Mouse (Mus musculus) stomach, embryonic 16.5 days (tissue): ENCODE data around the gene Ift88. TPM values are rescaled to one million over a fixed set of nuclear protein-coding genes. Genes with fewer than 3 reads are reported as not detected.
A peak's percentile ranks its signal among the peaks of the same experiment; 100 is the strongest.

Experiments
- ATAC-seq: fragments of 200-750 bp; cut with Nextera tagmentation; 2 replicates; pipeline ENCODE4 v1.8.0; 2017; ENCODE audit warnings: moderate number of reproducible peaks, moderate TSS enrichment; ENCODE audit not compliant: insufficient read depth, low FRiP score
- H3K27ac ChIP-seq: fragments of 300-500 bp; sonication (generic); 2 replicates; pipeline ENCODE4 v1.5.1; 2014; ENCODE audit warnings: low read length
- H3K27me3 ChIP-seq: fragments of 300-500 bp; sonication (generic); 2 replicates; pipeline ENCODE4 v1.6.1; 2014; ENCODE audit warnings: low read length, control low read depth, mixed read lengths; ENCODE audit not compliant: control insufficient read depth, insufficient read depth
- H3K36me3 ChIP-seq: fragments of 300-500 bp; sonication (generic); 2 replicates; pipeline ENCODE4 v1.6.1; 2014; ENCODE audit warnings: low read length; ENCODE audit not compliant: control insufficient read depth, insufficient read depth
- H3K4me1 ChIP-seq: fragments of 300-500 bp; sonication (generic); 2 replicates; pipeline ENCODE4 v1.6.1; 2014; ENCODE audit warnings: low read length, control low read depth, mixed read lengths; ENCODE audit not compliant: control insufficient read depth, insufficient read depth
- H3K4me2 ChIP-seq: fragments of 300-500 bp; sonication (generic); 2 replicates; pipeline ENCODE4 v1.6.1; 2014; ENCODE audit warnings: low read depth, low read length, mixed read lengths
- H3K4me3 ChIP-seq: fragments of 300-500 bp; sonication (generic); replicated peaks from 2 replicates; pipeline ENCODE4 v1.5.1; 2014; ENCODE audit warnings: mild to moderate bottlenecking, low read length
- H3K9ac ChIP-seq: fragments of 300-500 bp; sonication (generic); 2 replicates; pipeline ENCODE4 v1.6.1; 2014; ENCODE audit warnings: low read length
- H3K9me3 ChIP-seq: fragments of 300-500 bp; sonication (generic); replicated peaks from 2 replicates; pipeline ENCODE4 v1.6.1; 2016; ENCODE audit warnings: low read length, control low read depth; ENCODE audit not compliant: control insufficient read depth
- WGBS: fragments of 180-500 bp; shearing (Covaris S2); extraction: QIAGEN DNeasy Blood & Tissue Kit; methylation state at CpG from one replicate; pipeline ENCODE4 v1.1.7; 2014; 5-methylcytosine and 5-hydroxymethylcytosine counted together
- polyA plus RNA-seq: library from polyadenylated mRNA; unstranded; fragments of >200 nt; fragmentation: Nextera tagmentation; extraction: Ambion mirVana; gene quantifications from 2 replicates; pipeline ENCODE4 v1.2.1, GENCODE M21; 2015

Gene Ift88
- polyA plus RNA-seq, 1 experiment from 2014 or later: 12.2 TPM

GRCm38 (mm10) chr14:57525388-57526049 lies 101.7 kb downstream of the Ift88 start:
- under 1% methylated on average over 54 of the region's 60 CpGs for WGBS
- H3K4me3 ChIP-seq: peak overlapping the region; percentile 76
- H3K9ac ChIP-seq: peak overlapping the region; percentile 88
- no peaks in the 10 kb centered on the region for H3K36me3 ChIP-seq
- H3K4me2 ChIP-seq: peak overlapping the region; percentile 93
- H3K4me1 ChIP-seq: peaks cover 3% of the 10 kb centered on the region; the same call in 1 of the 2 replicates
- no peaks in the 10 kb centered on the region for H3K27me3 ChIP-seq
- ATAC-seq: peak; percentile 90
- no peaks in the 10 kb centered on the region for H3K9me3 ChIP-seq
- peak overlapping the region; percentile 70 for H3K27ac ChIP-seq

GRCm38 (mm10) chr14:57526050-57526623 lies 102.3 kb downstream of the Ift88 start:
- peak; percentile 8 for ATAC-seq
- Histone ChIP-seq H3K9me3 (no peaks in the 10 kb centered on the region), H3K27me3 (no peaks in the 10 kb centered on the region), H3K36me3 (no peaks in the 10 kb centered on the region), H3K4me2 (peak overlapping the region; percentile 93), H3K27ac (no peak overlapping the region), H3K9ac (no peak overlapping the region), H3K4me3 (peak overlapping the region; percentile 76), H3K4me1 (peaks cover 3% of the 10 kb centered on the region; the same call in 1 of the 2 replicates)
- 56% methylated on average over 10 of the region's 10 CpGs for WGBS

DNA sequence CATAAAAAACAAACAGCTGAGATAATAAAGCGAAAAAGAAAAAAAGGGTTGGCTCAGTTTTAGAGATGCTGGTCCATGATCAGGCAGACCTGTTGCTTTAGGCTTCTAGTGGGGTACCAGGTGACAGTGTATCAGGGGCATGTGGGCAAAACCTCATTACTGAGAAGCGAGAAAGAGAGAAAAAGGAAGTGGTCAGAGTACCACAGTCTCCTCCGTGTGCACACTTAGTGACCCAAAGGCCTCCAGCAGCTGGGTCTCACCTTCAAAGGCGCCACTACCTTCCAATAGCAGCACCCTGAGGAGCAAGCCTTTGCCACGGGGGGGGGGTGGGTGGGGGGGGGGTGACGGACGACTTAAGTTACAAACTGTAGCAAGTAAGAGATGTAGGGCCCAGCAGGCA lies 103.3 kb downstream of the Ift88 start:
- Histone ChIP-seq H3K36me3 (no peaks in the 10 kb centered on the region), H3K4me1 (peaks cover 3% of the 10 kb centered on the region; the same call in 1 of the 2 replicates), H3K9ac (no peak overlapping the region), H3K9me3 (no peaks in the 10 kb centered on the region), H3K4me3 (no peak overlapping the region), H3K27me3 (no peaks in the 10 kb centered on the region), H3K27ac (no peak overlapping the region), H3K4me2 (no peak overlapping the region)
- ATAC-seq: no peak
- 42% methylated on average over 7 of the region's 7 CpGs for WGBS

- ATAC-seq: no peak
- H3K27ac ChIP-seq: no peak overlapping the region
Observed at GRCm38 (mm10) chr14:57527598-57527997, 103.7 kb downstream of the Ift88 start.

DNA sequence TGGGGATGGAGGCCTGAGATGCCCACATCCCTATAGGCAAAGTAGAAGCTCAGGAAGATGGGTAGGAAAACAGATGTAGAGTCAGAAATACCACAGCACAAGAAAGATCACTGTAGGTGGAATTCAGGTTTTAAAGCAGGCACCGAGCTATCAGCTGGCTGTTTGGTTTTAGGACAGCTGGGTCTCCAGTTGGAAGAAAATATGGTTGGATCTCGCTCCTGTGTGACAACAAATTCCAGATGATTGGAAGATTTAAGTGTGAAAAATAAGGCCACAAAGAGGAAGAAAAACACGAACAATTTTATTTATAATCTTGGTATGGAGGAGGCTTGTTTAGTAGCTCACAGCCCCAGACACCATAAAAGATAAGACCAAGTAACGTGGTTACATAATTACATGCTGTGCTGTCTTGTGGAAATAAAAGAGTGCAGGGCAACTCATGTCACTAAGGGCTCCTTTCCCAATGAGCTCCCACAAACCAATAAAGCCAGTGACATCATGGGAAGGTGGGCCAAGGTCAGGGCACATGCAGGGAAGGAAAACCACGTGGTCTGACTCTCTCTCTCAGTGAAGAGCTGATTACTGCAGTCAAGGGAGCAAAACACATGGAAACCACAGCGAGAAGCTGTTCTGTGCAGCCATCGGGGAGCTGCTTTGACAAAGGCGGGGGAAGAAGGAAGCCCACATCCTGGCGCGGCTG lies 105.4 kb downstream of the Ift88 start:
- H3K9ac ChIP-seq: no peak overlapping the region
- no peak for ATAC-seq
- WGBS: 54% methylated on average over 10 of the region's 10 CpGs

More at GRCm38 (mm10) chr14:57527598-57527997, 103.7 kb downstream of the Ift88 start:
- Histone ChIP-seq H3K27me3 (no peaks in the 10 kb centered on the region), H3K4me1 (peaks cover 3% of the 10 kb centered on the region; the same call in 1 of the 2 replicates), H3K9ac (no peak overlapping the region), H3K4me2 (no peak overlapping the region), H3K36me3 (no peaks in the 10 kb centered on the region), H3K4me3 (no peak overlapping the region), H3K9me3 (no peaks in the 10 kb centered on the region)
- WGBS: 41% methylated on average over 2 of the region's 2 CpGs

GRCm38 (mm10) chr14:57529786-57530515 lies 106.1 kb downstream of the Ift88 start:
- ATAC-seq: no peak
- Histone ChIP-seq H3K9ac (no peak overlapping the region), H3K27ac (no peak overlapping the region), H3K4me1 (peaks cover 15% of the 10 kb centered on the region), H3K4me3 (no peak overlapping the region), H3K36me3 (no peaks in the 10 kb centered on the region), H3K4me2 (no peak overlapping the region), H3K27me3 (no peaks in the 10 kb centered on the region), H3K9me3 (no peaks in the 10 kb centered on the region)
- 66% methylated on average over 5 of the region's 5 CpGs for WGBS

More for the DNA sequence above, 105.4 kb downstream of the Ift88 start:
- H3K4me3 ChIP-seq: no peak overlapping the region
- no peaks in the 10 kb centered on the region for H3K36me3 ChIP-seq
- H3K4me1 ChIP-seq: peaks cover 8% of the 10 kb centered on the region
- no peak overlapping the region for H3K27ac ChIP-seq
- no peak overlapping the region for H3K4me2 ChIP-seq
- no peaks in the 10 kb centered on the region for H3K9me3 ChIP-seq
- H3K27me3 ChIP-seq: no peaks in the 10 kb centered on the region

DNA sequence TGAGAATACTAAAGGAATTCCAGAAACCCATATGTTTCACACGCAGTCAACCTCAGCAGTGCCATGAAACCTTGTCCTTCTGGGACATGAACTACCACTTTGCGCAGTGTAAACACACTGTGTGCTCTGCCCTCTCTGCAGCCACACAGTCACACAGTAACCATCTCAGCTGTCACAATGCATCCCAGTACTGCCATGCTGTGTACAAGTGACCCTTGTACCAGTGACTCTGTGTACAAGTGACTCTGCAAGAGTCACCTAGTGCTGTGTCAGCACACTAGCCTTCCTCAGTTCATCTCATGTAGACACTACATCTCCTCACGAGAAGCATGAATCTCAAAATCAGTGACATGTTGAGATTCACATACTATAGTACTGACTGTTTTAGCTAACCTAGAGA lies 108.7 kb downstream of the Ift88 start:
- no peak overlapping the region for H3K4me3 ChIP-seq
- peaks cover 29% of the 10 kb centered on the region for H3K4me1 ChIP-seq
- no peak for ATAC-seq
- H3K9ac ChIP-seq: no peak overlapping the region
- no peak overlapping the region for H3K27ac ChIP-seq
- no peak overlapping the region for H3K4me2 ChIP-seq
- 84% methylated on average over 3 of the region's 3 CpGs for WGBS
- no peaks in the 10 kb centered on the region for H3K9me3 ChIP-seq
- no peaks in the 10 kb centered on the region for H3K27me3 ChIP-seq
- H3K36me3 ChIP-seq: no peaks in the 10 kb centered on the region

- no peak overlapping the region for H3K4me3 ChIP-seq
- no peak for ATAC-seq
- no peaks in the 10 kb centered on the region for H3K27me3 ChIP-seq
- 50% methylated on average over 3 of the region's 3 CpGs for WGBS
- no peak overlapping the region for H3K9ac ChIP-seq
- H3K9me3 ChIP-seq: no peaks in the 10 kb centered on the region
- H3K36me3 ChIP-seq: no peaks in the 10 kb centered on the region
- peaks cover 36% of the 10 kb centered on the region for H3K4me1 ChIP-seq
- no peak overlapping the region for H3K27ac ChIP-seq
- H3K4me2 ChIP-seq: no peak overlapping the region
Observed at GRCm38 (mm10) chr14:57533214-57533613, 109.4 kb downstream of the Ift88 start.
